Mouse (Mus musculus) layer of hippocampus, postnatal 36 days (tissue): ENCODE measurements around the gene Col4a1. TPM values are rescaled to one million over a fixed set of nuclear protein-coding genes. Genes with fewer than 3 reads are reported as not detected.

Source experiments
- DNase-seq, 2 experiments: peaks; one replicate each; pipeline ENCODE4 v3.0.0; 2022
- total RNA-seq, 2 experiments: library from RNA; stranded (reverse); gene quantifications; 2 replicates each; pipeline ENCODE4 v1.2.3; 2021

Gene Col4a1
- total RNA-seq, result 10 to 100 TPM; 47.7 to 51.9 TPM

DNA sequence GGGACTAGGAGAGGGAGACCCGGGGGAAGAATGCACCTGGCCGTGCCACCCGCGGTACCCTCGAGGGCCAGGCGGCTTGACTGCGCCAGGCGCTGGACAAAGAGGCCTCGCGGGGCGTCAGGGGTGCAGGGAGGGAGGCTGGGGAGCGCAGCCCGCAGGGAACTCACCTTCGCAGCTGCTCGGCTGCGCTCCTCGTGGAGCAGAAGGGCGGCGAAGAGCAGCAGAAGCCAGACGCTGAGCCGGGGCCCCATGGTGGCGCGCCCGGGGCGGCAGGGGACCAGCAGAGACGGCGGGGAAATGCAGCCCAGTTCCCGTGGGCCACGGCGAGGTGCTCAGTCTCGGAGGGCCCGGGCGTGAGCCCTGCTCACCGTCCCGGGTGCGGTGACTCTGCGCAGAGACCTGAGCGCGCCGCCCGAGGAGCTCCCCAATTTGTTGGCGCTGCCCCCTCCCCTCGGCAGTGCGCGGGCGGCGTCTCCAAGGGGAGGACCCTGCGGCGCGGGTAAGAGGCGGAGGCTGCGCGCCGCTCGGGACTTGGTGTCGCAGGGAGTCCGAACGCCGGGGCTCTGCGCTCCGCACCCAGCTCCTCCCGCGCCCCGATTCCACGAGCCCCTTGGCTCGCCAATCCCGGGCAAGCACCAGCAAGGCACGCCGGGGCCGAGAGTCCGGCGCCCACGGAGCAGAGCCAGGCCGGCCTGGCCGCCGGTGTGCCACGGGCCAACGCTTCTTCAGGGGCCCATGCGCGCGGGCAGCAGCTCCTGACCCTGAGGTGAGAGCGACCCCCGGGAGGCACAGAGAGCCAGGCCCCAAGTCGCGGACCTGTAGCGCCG is at the start of gene Col4a1, which contains the start of gene Col4a2:
Col4a1 (minus strand) TSS at position 478 of the 827 bp plus-strand sequence.
Col4a2 (plus strand) TSS at position 457 of the 827 bp plus-strand sequence.
- DNase-seq, result peak; percentile 82 to 83

DNA sequence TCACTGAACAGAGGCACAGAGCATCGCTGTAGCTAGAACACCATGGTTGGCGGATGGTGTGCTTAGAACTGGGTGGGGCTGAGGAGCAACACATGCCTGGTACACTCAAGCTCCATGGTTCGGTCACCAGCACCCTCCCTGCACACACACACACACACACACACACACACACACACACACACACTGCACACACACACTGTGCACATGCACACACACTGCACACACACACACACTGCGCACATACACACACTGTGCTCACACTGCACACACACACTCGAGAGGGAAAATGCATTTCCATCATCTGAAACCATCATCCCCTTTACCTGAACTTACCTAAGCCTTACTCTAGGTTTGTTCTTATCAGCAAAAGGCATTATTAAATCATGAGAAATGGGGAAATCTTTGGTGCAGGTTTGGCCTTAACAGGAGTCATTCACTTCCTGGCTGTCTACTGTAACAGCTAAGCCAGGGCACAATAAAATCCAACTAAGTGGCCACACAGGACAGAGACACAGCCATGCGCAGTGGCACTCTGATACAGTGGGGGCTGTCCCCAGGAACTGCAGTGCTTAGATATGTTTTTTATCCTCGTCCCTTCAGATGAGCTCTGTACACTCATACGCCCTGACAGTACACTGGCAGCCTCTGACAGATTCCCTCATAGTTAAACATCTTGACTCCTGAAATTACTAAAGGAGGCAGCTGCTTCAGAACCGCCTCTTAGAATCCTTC is 49.1 kb upstream of the Col4a1 start:
- no peak for DNase-seq

DNA sequence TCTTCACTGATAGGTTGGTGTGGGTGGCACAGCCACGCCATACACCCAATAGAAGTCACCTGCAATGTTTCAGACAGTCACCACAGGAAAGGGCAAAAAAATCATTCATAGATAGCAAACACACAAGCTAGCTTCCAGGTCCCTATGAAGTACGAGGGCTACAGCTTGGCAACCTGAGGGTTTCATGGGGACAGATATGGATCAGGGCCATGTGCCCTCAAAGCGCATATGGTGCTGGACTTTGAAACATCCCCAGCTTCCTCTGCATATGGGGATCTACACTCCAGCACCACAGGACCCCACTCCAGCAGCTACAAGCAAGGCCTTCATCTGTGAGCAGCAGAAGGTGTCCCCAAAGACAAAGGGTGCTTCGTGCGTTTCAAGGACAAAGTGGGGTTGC is 47.2 kb upstream of the Col4a1 start:
- DNase-seq, result no peak

DNA sequence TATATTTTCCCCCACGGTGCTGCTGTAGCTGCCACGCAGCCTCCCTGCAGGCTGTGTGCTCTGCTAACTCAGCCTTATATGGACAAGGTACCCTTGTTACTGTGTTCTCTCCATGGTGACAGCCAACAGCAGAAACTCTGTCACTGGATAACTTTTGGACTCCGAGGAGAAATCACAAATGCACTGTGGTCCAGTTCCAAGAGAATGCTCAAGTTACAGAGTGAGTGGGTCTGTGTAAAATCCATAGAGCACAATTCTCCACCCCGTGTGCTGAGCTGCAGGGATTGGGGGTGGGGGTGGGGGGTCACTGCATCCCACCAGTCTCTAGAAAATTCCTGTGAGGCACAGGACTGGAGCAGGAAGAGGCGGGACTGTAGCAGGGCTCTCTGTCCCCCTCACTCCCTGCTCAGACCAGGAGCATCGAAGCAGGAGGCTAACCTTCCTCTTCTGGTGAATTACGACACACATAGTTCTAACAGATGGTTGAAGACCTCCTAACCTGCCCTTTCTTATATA is 45.4 kb upstream of the Col4a1 start:
- DNase-seq, result no peak

GRCm38 (mm10) chr8:11356776-11357175 is 44.1 kb upstream of the Col4a1 start:
- no peak for DNase-seq

DNA sequence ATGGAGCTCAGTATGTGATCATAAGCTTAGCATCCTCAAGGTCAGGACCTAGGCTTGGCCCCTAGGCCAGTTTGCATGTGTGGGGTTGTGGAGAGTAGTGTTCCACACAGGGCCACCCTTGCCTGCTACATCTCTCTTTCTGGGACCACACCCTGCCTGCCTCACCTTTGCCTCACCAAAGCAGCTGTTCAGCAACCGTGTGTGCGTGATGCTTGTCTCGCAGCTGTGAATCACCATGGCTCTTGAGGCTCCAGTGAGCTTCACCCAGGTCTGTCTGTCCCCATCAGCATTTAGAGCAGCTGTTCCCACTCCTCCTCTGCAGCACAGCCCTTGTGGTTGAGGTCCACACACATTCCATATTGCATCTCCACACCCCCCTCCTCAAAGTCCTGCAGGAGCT is 43.3 kb upstream of the Col4a1 start:
- DNase-seq, result no peak

DNA sequence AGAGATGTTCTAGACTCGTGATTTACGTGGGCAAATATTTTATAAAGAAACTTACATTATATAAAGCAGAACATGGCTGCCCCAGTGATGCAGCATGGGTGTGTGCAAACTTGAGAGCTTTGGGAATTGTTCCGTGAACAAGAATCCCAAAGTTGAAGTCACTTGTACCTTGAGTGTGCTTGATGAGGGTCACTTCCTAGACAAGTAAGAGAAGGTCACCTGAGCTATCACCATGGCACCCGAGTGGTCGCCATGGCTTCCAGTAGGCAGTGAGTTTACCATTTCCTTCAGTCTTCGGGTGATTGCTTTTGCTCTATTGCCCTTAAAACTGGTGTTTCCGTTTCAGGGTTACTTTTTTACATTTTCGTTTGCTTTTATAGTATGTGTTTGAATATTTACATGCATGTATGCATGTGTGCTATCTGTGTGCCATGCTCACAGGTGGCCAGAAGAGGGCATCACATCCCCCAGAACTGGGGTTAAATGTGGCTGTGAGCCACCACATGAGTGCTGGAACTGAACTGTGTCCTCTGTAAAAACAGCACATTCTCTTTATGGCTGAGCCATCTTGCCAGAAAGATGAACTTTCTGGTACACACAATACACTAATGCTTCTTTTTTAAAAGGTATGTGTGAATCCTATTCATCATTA is 42.3 kb upstream of the Col4a1 start:
- no peak for DNase-seq

DNA sequence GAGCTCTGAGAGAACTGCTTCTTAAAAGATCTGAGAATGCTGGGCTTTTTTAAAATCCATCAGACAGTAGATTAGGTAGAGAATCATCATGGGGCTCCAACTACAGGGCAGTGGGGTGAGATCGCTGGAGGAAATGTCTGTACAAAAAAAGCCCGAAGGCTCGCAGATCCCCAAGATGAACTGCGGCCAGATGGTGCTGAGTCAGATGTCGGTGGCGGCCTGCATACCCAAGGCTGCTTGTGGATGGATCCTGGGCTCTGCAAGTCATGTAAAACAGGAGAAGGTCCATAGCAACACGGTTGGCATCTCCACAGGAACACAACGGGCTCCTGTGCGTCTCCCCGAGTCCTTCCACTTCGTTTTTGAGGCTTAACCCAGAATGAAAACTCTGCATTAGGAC is 39.9 kb upstream of the Col4a1 start:
- no peak for DNase-seq

DNA sequence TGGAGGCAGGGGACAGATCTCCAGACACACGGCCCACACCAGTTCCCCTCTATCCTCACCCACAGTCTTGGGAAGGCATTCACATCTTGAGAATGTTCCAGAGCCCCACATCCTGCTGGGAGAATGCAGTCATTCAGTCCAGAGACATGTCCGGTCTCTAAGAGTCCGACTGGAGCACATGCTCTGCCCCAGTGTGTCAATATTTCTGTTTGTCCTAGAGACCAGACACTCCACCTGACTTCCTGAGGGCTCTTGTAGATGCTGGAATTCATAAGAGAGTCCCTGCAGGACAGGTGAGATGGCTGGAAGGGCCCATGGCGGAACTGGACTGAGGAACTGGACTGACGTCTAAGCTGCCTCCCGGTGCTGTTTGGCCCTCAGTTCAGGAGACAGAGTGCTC is 38.7 kb upstream of the Col4a1 start:
- no peak for DNase-seq

GRCm38 (mm10) chr8:11348622-11349021 is 36.0 kb upstream of the Col4a1 start:
- no peak for DNase-seq

GRCm38 (mm10) chr8:11347699-11348098 is 35.1 kb upstream of the Col4a1 start:
- DNase-seq, result no peak

DNA sequence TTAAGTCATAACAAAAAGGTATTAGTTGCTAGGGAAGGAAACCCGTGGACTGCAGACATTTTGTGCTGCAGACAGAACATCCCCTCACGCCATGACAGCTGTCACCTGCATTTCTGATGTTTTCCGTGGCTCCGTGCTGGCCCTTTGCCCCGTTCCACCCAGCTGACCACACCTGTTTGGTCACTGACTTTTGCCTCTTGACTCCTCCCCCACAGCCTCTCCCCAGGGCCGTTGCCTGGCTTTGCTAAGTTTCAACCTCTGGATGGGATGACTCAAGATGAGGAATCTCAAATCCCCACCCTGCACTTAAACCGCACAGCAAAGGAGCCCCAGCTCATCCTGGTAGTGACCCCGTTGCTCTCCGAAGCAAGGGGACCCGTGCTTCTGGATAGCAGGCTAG is 33.6 kb upstream of the Col4a1 start:
- DNase-seq, result no peak

DNA sequence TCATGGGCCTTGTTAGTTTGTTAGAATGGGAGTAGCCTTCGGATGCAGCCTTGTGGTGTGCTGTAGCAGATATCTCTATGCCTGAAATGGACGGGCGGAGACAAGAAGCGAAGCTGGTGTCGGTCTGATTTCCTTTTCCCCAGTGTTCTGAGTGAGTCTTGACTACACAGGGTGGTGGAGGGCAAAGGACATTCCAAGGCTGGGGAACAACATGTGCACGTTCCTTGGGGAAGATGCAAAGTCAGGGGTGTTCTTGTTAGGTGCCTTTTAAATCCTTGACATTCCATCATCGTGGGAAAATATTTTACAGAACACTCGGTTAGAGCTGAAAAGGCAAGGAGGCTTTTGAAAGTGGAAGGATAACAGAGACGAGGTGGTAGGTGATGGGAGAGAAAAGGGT is 31.8 kb upstream of the Col4a1 start:
- DNase-seq, result no peak

- DNase-seq, result no peak
Observed at GRCm38 (mm10) chr8:11341111-11341566, 28.5 kb upstream of the Col4a1 start.

- DNase-seq, result no peak
Observed at GRCm38 (mm10) chr8:11340310-11341110, 27.9 kb upstream of the Col4a1 start.

DNA sequence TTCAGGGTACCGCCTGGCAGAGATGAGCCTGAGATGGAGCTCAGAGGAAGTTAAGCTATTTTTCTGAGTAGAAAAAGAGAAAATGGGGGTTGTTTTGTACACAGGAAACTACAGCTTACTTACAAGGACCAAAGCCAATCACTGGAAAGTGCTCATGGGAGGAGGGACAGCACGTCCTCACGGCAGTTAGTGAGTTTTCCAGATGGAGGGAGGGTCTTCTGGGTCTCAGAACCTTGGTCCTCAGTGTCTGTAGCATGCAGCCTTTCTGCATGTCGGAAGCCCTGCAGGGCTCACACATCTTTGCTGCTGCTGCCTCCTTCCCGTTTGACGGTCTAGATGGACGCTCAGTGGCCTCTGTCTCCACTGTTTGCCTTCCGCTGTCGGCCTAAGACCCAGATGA is 25.9 kb upstream of the Col4a1 start:
- no peak for DNase-seq

DNA sequence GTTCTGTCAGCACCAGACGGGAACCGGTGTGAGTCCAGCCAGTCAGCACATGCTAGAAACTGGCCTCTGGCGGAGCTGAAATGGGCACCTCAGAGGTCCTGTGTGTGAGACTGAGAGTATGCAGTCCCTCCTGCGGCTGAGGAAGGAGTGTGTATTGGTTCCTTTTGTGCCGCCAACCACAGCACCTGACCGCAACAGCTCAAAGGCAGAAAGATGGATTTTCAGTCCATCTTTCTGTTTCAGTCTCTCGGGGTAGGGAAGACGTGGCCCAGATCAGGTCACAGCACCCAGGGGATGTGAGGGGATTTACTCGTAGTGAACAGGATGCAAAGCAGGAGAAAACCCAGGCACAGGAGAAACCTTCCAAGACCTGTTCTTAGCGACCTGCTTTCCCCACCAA is 25.0 kb upstream of the Col4a1 start:
- DNase-seq, result no peak

DNA sequence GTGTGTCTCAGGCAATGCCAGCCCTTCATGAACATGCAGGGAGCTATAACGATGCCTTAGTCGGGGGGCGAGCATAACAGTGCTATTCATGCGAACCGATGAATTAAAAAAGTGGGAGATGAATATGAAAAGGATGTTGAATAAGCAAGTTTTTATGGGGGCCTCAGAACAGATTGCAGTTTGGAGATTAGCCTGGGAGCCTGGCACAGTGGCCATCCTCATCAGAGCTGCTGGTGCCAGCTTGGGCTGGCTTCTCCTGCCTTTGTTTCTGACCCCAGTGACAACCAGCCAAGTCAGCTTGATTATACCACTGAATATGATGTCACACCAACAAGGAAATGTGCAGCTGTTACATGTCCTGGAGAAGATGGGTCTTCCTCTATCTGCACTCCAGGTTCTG is 23.7 kb upstream of the Col4a1 start:
- no peak for DNase-seq

GRCm38 (mm10) chr8:11335238-11335637 is 22.6 kb upstream of the Col4a1 start:
- DNase-seq, result no peak

DNA sequence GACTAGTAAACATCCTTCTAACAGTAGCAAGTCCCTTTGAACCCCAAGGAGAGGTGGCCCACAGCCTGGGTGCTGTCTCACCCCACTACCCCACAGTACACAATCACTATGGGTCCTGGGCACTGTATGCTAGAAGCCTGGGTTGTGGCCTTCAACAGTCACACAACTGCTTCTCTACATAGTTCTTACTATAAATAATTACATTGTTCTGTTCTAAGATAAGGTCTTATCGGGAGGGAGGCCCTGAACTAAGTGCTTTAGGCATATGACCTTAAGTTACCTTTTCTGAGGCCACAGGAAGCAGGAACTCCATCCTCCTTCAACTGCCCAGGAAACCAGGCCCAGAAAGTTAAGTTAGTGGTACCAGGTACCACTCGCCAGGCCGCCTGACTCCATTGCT is 21.9 kb upstream of the Col4a1 start:
- no peak for DNase-seq

DNA sequence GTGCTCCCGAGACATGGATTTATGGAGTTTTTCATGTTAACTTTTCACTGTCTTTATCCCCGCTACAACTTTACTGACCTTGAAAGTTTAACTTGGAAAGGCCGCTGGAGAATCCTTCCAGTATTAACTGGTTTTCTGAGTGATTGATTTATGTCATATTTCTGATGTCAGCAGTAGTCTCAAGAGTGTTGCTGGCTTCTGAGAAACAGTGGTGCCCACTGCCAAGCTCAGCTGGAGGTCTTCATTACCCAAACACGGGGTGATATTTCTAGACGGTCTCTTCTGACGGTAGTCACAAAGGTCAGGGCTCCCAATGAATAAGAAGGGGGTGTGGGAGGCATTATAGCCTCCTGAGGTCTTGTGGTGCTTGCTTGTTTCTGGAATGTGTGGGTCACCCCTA is 21.1 kb upstream of the Col4a1 start:
- DNase-seq, result no peak

- DNase-seq, result no peak
Observed at GRCm38 (mm10) chr8:11331561-11331960, 18.9 kb upstream of the Col4a1 start.
